Mouse (Mus musculus) hindbrain, embryonic 11.5 days (tissue): ENCODE data around the gene Fgfrl1. TPM values are rescaled to one million over a fixed set of nuclear protein-coding genes. Genes with fewer than 3 reads are reported as not detected.

ENCODE experiments used
- ATAC-seq: fragments of 200-750 bp; cut with Nextera tagmentation; 2 replicates; pipeline ENCODE4 v1.8.0; 2017; ENCODE audit warnings: mild to moderate bottlenecking, moderate TSS enrichment, moderate library complexity; ENCODE audit not compliant: low FRiP score
- DNase-seq: peaks from one replicate; pipeline ENCODE4 v3.0.0-alpha.2; 2015; ENCODE audit warnings: low spot score
- H3K27ac ChIP-seq: fragments of 300-500 bp; sonication (generic); 2 replicates; pipeline ENCODE4 v1.5.1; 2014; ENCODE audit warnings: mild to moderate bottlenecking, low read depth, low read length
- H3K27me3 ChIP-seq: fragments of 300-500 bp; sonication (generic); 2 replicates; pipeline ENCODE4 v1.6.1; 2014; ENCODE audit warnings: mild to moderate bottlenecking, low read length, moderate library complexity, mixed read lengths; ENCODE audit not compliant: control insufficient read depth, insufficient read depth
- H3K36me3 ChIP-seq: fragments of 300-500 bp; sonication (generic); 2 replicates; pipeline ENCODE4 v1.6.1; 2014; ENCODE audit warnings: mild to moderate bottlenecking, low read length, moderate library complexity, mixed read lengths; ENCODE audit not compliant: control insufficient read depth, insufficient read depth
- H3K4me1 ChIP-seq: fragments of 300-500 bp; sonication (generic); replicated peaks from 2 replicates; pipeline ENCODE4 v1.6.1; 2014; ENCODE audit warnings: low read length, mixed read lengths; ENCODE audit not compliant: control insufficient read depth, insufficient read depth
- H3K4me2 ChIP-seq: fragments of 300-500 bp; sonication (generic); replicated peaks from 2 replicates; pipeline ENCODE4 v1.6.1; 2014; ENCODE audit warnings: mild to moderate bottlenecking, low read depth, low read length
- H3K4me3 ChIP-seq: fragments of 300-500 bp; sonication (generic); 2 replicates; pipeline ENCODE4 v1.5.1; 2014; ENCODE audit warnings: low read depth, low read length
- H3K9ac ChIP-seq: fragments of 300-500 bp; sonication (generic); 2 replicates; pipeline ENCODE4 v1.6.1; 2014; ENCODE audit warnings: low read depth, low read length
- H3K9me3 ChIP-seq: fragments of 300-500 bp; sonication (generic); 2 replicates; pipeline ENCODE4 v1.6.1; 2016; ENCODE audit warnings: low read length; ENCODE audit not compliant: control insufficient read depth
- WGBS: fragments of 180-500 bp; shearing (Covaris S2); extraction: QIAGEN DNeasy Blood & Tissue Kit; methylation state at CpG from one replicate; pipeline ENCODE4 v1.1.7; 2014; 5-methylcytosine and 5-hydroxymethylcytosine counted together
- polyA plus RNA-seq: library from polyadenylated mRNA; unstranded; fragments of >200 nt; fragmentation: Nextera tagmentation; extraction: Ambion mirVana; gene quantifications from 2 replicates; pipeline ENCODE4 v1.2.1, GENCODE M21; 2014

Gene Fgfrl1
- polyA plus RNA-seq, 1 experiment from 2014 or later: 11.9 TPM

- no peaks in the 10 kb centered on the region for H3K9me3 ChIP-seq
- no peaks in the 10 kb centered on the region for H3K27me3 ChIP-seq
- ATAC-seq (no peak), DNase-seq (no peak)
- H3K4me3 ChIP-seq: no peak overlapping the region
- H3K27ac ChIP-seq: no peak overlapping the region
- H3K36me3 ChIP-seq: no peaks in the 10 kb centered on the region
- no peak overlapping the region for H3K4me2 ChIP-seq
- H3K4me1 ChIP-seq: no peaks in the 10 kb centered on the region; the same call in 1 of the 2 replicates
- H3K9ac ChIP-seq: no peak overlapping the region
Measured at GRCm38 (mm10) chr5:108713691-108714090, 21.5 kb downstream of the Fgfrl1 start.

- DNase-seq (no peak), ATAC-seq (no peak; the same call in 1 of the 2 replicates)
- H3K27me3 ChIP-seq: no peaks in the 10 kb centered on the region
- H3K4me1 ChIP-seq: no peaks in the 10 kb centered on the region; the same call in 1 of the 2 replicates
- no peak overlapping the region for H3K4me2 ChIP-seq
- no peak overlapping the region for H3K4me3 ChIP-seq
- no peaks in the 10 kb centered on the region for H3K36me3 ChIP-seq
- WGBS: 66% methylated on average over 6 of the region's 6 CpGs
- H3K9me3 ChIP-seq: no peaks in the 10 kb centered on the region
- no peak overlapping the region for H3K27ac ChIP-seq
- H3K9ac ChIP-seq: no peak overlapping the region
Measured at GRCm38 (mm10) chr5:108714149-108714548, 22.0 kb downstream of the Fgfrl1 start.

- Histone ChIP-seq H3K27me3 (no peaks in the 10 kb centered on the region), H3K4me2 (no peak overlapping the region), H3K4me1 (no peaks in the 10 kb centered on the region; the same call in 1 of the 2 replicates), H3K9me3 (no peaks in the 10 kb centered on the region), H3K9ac (no peak overlapping the region), H3K4me3 (no peak overlapping the region), H3K27ac (no peak overlapping the region), H3K36me3 (no peaks in the 10 kb centered on the region)
- no peak for DNase-seq
- no peak for ATAC-seq
- 93% methylated on average over 1 of the region's 1 CpGs for WGBS
Measured at GRCm38 (mm10) chr5:108715974-108716373, 23.8 kb downstream of the Fgfrl1 start.

GRCm38 (mm10) chr5:108718051-108718450 lies 25.9 kb downstream of the Fgfrl1 start:
- WGBS: 42% methylated on average over 4 of the region's 4 CpGs
- H3K36me3 ChIP-seq: no peaks in the 10 kb centered on the region
- ATAC-seq: no peak
- no peak for DNase-seq
- no peak overlapping the region for H3K27ac ChIP-seq
- no peaks in the 10 kb centered on the region for H3K9me3 ChIP-seq
- no peaks in the 10 kb centered on the region; the same call in 1 of the 2 replicates for H3K4me1 ChIP-seq
- H3K9ac ChIP-seq: no peak overlapping the region
- H3K4me3 ChIP-seq: no peak overlapping the region
- H3K4me2 ChIP-seq: no peak overlapping the region
- no peaks in the 10 kb centered on the region for H3K27me3 ChIP-seq

GRCm38 (mm10) chr5:108719761-108720160 lies 27.6 kb downstream of the Fgfrl1 start:
- WGBS: 69% methylated on average over 7 of the region's 7 CpGs
- no peaks in the 10 kb centered on the region for H3K27me3 ChIP-seq
- no peaks in the 10 kb centered on the region for H3K9me3 ChIP-seq
- no peak overlapping the region for H3K4me2 ChIP-seq
- ATAC-seq: no peak
- H3K4me3 ChIP-seq: no peak overlapping the region
- H3K27ac ChIP-seq: no peak overlapping the region
- DNase-seq: no peak
- no peak overlapping the region for H3K9ac ChIP-seq
- H3K4me1 ChIP-seq: no peaks in the 10 kb centered on the region; the same call in 1 of the 2 replicates
- H3K36me3 ChIP-seq: no peaks in the 10 kb centered on the region

GRCm38 (mm10) chr5:108724006-108724405 lies 31.8 kb downstream of the Fgfrl1 start:
- Histone ChIP-seq H3K4me3 (no peak overlapping the region), H3K27ac (no peak overlapping the region), H3K9ac (no peak overlapping the region), H3K4me2 (no peak overlapping the region), H3K27me3 (no peaks in the 10 kb centered on the region), H3K9me3 (no peaks in the 10 kb centered on the region), H3K4me1 (no peaks in the 10 kb centered on the region), H3K36me3 (no peaks in the 10 kb centered on the region)
- DNase-seq (no peak), ATAC-seq (no peak)
- whole genome bisulfite sequencing: 78% methylated on average over 2 of the region's 2 CpGs

- no peak overlapping the region for H3K27ac ChIP-seq
- H3K9ac ChIP-seq: no peak overlapping the region
- DNase-seq: peak; percentile 82
- no peaks in the 10 kb centered on the region for H3K4me1 ChIP-seq
- WGBS: 24% methylated on average over 5 of the region's 5 CpGs
- peak; percentile 79 for ATAC-seq
- no peaks in the 10 kb centered on the region for H3K36me3 ChIP-seq
- H3K4me2 ChIP-seq: no peak overlapping the region
- no peaks in the 10 kb centered on the region for H3K9me3 ChIP-seq
- H3K27me3 ChIP-seq: no peaks in the 10 kb centered on the region
- H3K4me3 ChIP-seq: no peak overlapping the region
Measured at GRCm38 (mm10) chr5:108726557-108727248, 34.5 kb downstream of the Fgfrl1 start.

- H3K27me3 ChIP-seq: no peaks in the 10 kb centered on the region
- H3K36me3 ChIP-seq: no peaks in the 10 kb centered on the region
- no peaks in the 10 kb centered on the region for H3K4me1 ChIP-seq
- H3K9ac ChIP-seq: no peak overlapping the region
- ATAC-seq (no peak), DNase-seq (no peak)
- H3K4me2 ChIP-seq: no peak overlapping the region
- no peak overlapping the region for H3K27ac ChIP-seq
- 100% methylated on average over 1 of the region's 1 CpGs for whole genome bisulfite sequencing
- no peaks in the 10 kb centered on the region for H3K9me3 ChIP-seq
- no peak overlapping the region for H3K4me3 ChIP-seq
Measured at GRCm38 (mm10) chr5:108727425-108727824, 35.2 kb downstream of the Fgfrl1 start.

- H3K4me2 ChIP-seq: no peak overlapping the region
- H3K36me3 ChIP-seq: no peaks in the 10 kb centered on the region
- ATAC-seq: no peak
- no peaks in the 10 kb centered on the region for H3K9me3 ChIP-seq
- H3K27ac ChIP-seq: no peak overlapping the region
- WGBS: 81% methylated on average over 2 of the region's 2 CpGs
- H3K4me1 ChIP-seq: no peaks in the 10 kb centered on the region
- H3K9ac ChIP-seq: no peak overlapping the region
- H3K27me3 ChIP-seq: no peaks in the 10 kb centered on the region
- no peak for DNase-seq
- H3K4me3 ChIP-seq: no peak overlapping the region
Measured at GRCm38 (mm10) chr5:108741844-108742243, 49.7 kb downstream of the Fgfrl1 start.
